Mouse (Mus musculus) ES-E14 (cell line): ENCODE data around the gene Ikzf3.

ENCODE experiments used
- HCFC1 ChIP-seq: IDR thresholded peaks from 2 replicates; pipeline ENCODE4 v1.6.1; 2012; ENCODE audit warnings: low read length, inconsistent platforms, borderline replicate concordance; ENCODE audit not compliant: insufficient read depth
- ZNF384 ChIP-seq: IDR thresholded peaks from 2 replicates; pipeline ENCODE4 v1.6.1; 2012; ENCODE audit warnings: low read depth, low read length, inconsistent platforms

DNA sequence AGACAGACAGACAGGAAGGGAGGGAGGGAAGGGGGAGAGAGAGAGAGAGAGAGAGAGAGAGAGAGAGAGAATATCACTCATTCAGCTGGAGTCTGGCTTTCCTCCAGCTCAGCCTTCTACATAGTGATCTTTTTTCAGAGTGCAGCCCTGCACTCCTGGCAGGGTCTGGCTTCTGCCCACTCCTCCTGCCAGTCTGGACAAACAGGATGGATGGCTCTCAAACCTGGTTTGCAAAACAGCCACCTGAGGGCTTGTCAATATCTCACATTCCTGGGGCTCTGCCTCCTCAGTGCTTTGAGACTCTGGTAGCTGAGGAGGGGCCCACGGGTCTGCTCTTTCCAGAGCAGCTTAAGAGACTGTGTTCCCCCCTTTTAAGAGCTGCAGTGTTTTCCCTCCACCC, 100.6 kb downstream of the Ikzf3 start:
- no peak for TF ChIP-seq HCFC1
- no peak for TF ChIP-seq ZNF384
